Mouse (Mus musculus) brain, embryonic 18.5 days (tissue): ENCODE data around the gene Borcs5.
"Not testable (repeated sequence)": the region's sequence is repeated elsewhere in the genome, so short reads cannot be mapped to it uniquely, and the experiment has no call there.

Experiments used
- DNase-seq: peaks from one replicate; pipeline ENCODE4 v3.0.0-alpha.2; 2012; ENCODE audit warnings: low read depth, low spot score

Borcs5 gene

GRCm38 (mm10) chr6:134670881-134671411 is 31.6 kb downstream of the Borcs5 start:
- no peak for DNase-seq

- DNase-seq = not testable (repeated sequence)
These were observed 34.4 kb downstream of the Borcs5 start for GRCm38 (mm10) chr6:134673712-134674111.

- no peak for DNase-seq
These were observed 38.2 kb downstream of the Borcs5 start for GRCm38 (mm10) chr6:134677504-134677903.

- no peak for DNase-seq
These were observed 38.7 kb downstream of the Borcs5 start for GRCm38 (mm10) chr6:134678037-134678436.

- DNase-seq = not testable (repeated sequence)
These were observed 40.0 kb downstream of the Borcs5 start for GRCm38 (mm10) chr6:134679330-134679729.

GRCm38 (mm10) chr6:134684354-134684915 is 45.1 kb downstream of the Borcs5 start:
- DNase-seq = no peak

- DNase-seq = no peak
These were observed 45.7 kb downstream of the Borcs5 start for GRCm38 (mm10) chr6:134685040-134685439.

GRCm38 (mm10) chr6:134685515-134685914 is 46.2 kb downstream of the Borcs5 start:
- no peak for DNase-seq

- no peak for DNase-seq
These were observed 55.2 kb downstream of the Borcs5 start for GRCm38 (mm10) chr6:134694498-134694897.

- no peak for DNase-seq
These were observed 55.7 kb downstream of the Borcs5 start for GRCm38 (mm10) chr6:134694988-134695387.

- no peak for DNase-seq
These were observed 56.3 kb downstream of the Borcs5 start for GRCm38 (mm10) chr6:134695625-134696024.

- DNase-seq = peak; percentile 12
These were observed 56.8 kb downstream of the Borcs5 start for GRCm38 (mm10) chr6:134696146-134696545.

- no peak for DNase-seq
These were observed 57.2 kb downstream of the Borcs5 start for GRCm38 (mm10) chr6:134696554-134696953.

- DNase-seq = no peak
These were observed 58.9 kb downstream of the Borcs5 start for GRCm38 (mm10) chr6:134698243-134698642.

- DNase-seq = no peak
These were observed 61.3 kb downstream of the Borcs5 start for GRCm38 (mm10) chr6:134700451-134701210.

- DNase-seq = no peak
These were observed 61.9 kb downstream of the Borcs5 start for GRCm38 (mm10) chr6:134701211-134701602.

GRCm38 (mm10) chr6:134702184-134702583 is 62.9 kb downstream of the Borcs5 start:
- no peak for DNase-seq

GRCm38 (mm10) chr6:134703053-134703690 is 63.9 kb downstream of the Borcs5 start:
- no peak for DNase-seq

- no peak for DNase-seq
These were observed 67.2 kb downstream of the Borcs5 start for GRCm38 (mm10) chr6:134706467-134706866.

GRCm38 (mm10) chr6:134710020-134710419 is 70.7 kb downstream of the Borcs5 start:
- DNase-seq = no peak

- no peak for DNase-seq
These were observed 74.0 kb downstream of the Borcs5 start for GRCm38 (mm10) chr6:134713321-134713720.

- no peak for DNase-seq
These were observed 74.6 kb downstream of the Borcs5 start for GRCm38 (mm10) chr6:134713897-134714296.
